Mouse (Mus musculus): ENCODE measurements around the gene Klk13.

Gene Klk13

DNA sequence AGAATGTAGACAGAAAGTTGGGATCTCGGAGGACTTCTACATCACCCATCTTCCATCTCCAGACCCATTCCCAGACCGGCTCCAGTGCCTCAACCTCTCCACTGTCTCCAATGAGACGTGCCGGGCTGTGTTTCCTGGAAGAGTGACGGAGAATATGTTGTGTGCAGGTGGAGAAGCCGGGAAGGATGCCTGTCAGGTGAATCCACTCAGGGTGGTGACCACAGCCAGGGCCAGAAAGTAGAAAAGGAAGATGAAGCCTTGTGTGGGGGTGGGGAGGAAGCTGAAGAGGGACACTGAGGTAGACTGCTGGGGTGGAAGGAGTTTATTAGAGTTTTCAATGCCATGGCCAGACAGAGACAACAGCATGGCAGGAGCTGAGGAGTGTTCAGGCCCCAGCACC, 59.5 kb downstream of the Klk13 start:
- no peak for DNase-seq (ENCODE audit: low read depth)

DNA sequence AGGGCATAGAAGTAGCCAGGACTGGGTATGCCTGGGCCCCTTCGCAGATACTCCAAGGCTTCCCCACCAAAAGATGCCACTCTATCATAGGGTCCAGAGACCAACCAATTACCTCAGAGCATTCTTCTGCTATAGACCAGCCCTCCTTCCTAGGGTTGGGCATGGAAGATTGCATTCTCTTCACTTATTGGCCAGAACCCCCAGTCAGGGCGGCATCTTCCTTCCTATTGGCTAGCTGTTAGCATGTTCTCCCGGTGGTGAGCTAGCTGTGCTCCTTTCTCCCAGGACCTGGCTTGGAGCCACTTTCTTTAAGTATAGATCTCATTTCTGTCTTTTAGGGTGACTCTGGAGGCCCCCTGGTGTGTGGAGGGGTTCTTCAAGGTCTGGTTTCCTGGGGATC, 60.5 kb downstream of the Klk13 start:
- DNase-seq (ENCODE audit: low read depth) = no peak

DNA sequence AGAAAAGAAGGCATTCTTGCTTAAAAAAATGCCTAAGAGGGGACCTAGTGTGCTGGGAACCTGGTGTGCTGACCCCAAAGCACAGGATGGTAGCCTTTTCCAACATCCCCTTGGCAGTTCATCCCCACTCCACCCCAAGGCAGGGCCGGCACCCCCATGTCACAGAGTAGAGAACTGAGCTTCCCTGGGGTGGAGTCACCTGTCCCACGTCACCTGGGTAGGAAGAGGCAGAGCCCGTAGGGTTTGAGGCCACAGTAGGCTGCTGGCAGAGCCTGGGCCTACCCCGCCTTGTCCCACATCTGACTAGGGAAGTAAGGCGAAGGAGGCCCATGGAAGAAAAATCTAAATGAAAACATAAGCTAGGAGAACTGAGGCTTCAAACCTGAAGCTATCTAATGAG, 62.0 kb downstream of the Klk13 start, which contains the start of gene Klk11:
Gene Klk11 (plus strand): TSS at position 241 of the 400 bp plus-strand sequence.
- no peak for DNase-seq (ENCODE audit: low read depth)

DNA sequence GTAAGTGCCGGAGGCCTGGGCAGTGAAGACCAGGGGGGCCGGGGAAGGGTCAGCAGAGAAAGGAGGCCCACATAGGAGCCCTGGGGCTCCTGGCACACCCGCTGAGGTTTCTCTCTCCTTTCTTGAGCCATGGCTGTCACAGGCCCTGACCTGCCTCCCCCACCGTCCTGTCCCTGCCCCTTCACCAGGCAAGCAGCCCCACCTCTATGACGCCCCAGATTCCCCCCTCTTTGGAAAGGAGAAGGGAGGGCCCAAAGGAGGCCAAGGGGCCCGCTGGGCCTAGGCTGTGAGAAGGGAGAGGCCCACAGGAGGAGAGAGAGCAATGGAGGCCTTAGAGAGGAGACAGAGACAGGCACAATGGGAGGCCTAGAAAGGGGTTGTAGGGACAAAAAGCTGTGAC, 62.4 kb downstream of the Klk13 start:
- no peak for DNase-seq (ENCODE audit: low read depth)

DNA sequence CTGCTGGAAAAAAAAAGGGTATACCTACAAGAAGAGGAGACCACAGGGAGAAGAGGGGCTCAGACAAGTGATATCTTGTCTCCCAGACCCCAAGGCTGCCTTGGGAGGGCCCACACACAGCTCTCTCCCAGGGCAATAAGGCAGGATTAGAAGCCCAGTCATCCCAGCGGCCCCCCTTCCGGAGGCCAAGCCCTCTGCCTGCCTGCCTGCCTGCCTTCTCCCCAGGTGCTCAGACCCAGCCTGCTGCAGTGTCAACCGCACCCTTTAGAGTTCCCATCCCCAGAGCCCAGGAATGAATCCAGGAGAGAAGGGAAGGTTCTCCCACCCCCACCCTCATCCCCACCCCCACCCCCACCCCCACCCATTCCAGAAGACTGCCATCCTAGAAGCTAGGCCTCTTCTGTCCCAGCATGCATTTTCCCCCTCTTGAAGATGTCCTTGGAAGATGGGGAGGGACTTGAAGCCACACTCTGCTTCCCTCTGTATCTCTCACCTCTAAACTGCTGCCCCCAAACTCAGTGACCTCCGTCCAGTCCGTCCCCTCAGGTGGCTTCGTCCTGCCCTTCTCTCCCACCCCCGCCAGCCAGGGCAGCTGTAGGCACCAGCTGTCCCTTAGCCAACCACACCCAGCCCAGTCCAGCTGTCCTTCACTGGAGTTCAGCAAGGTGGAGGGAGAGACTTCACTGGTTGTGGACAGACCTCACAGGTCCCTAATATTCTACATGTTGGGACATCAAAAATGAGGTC, 63.1 kb downstream of the Klk13 start:
- no peak for DNase-seq (ENCODE audit: low read depth)

DNA sequence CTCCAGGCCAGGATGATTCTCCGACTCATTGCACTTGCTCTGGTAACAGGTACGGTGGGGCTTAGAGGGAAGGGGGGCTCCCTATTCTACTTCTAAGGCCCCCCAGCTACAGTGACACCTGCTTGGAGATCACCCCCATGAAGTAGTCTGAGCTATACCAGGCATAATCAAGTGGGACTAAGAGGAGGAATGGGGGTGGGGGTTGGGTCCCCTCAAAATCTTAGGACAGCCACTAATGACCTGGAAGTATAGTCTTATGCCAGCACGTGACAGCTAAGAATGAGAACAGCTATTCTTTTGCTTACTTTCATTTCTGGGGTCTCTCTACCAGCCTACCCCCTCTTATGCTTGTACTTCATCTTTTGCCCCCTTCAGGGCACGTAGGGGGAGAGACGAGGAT, 64.1 kb downstream of the Klk13 start:
- no peak for DNase-seq (ENCODE audit: low read depth)

Measured in c-Kit-positive CD71-positive TER-119-negative erythroid progenitor cells, embryonic 14.5 days (primary cell).